Mouse (Mus musculus) heart, adult 2 months (tissue): ENCODE data around the gene Hist1h2bb.

Experiments used
- CTCF ChIP-seq: fragments of 200-600 bp; IDR thresholded peaks from 2 replicates; pipeline ENCODE4 v1.8.1; 2022; ENCODE audit warnings: antibody characterized with exemption, mild to moderate bottlenecking, moderate library complexity
- EP300 ChIP-seq: fragments of 200-500 bp; IDR thresholded peaks from 2 replicates; pipeline ENCODE4 v1.6.1; 2011; ENCODE audit warnings: low read depth, low read length, control low read depth; ENCODE audit not compliant: insufficient read depth
- POLR2A ChIP-seq: fragments of 200-500 bp; IDR thresholded peaks from 2 replicates; pipeline ENCODE4 v1.6.1; 2011; ENCODE audit warnings: mild to moderate bottlenecking, low read depth, low read length, control low read depth; ENCODE audit not compliant: insufficient read depth

DNA sequence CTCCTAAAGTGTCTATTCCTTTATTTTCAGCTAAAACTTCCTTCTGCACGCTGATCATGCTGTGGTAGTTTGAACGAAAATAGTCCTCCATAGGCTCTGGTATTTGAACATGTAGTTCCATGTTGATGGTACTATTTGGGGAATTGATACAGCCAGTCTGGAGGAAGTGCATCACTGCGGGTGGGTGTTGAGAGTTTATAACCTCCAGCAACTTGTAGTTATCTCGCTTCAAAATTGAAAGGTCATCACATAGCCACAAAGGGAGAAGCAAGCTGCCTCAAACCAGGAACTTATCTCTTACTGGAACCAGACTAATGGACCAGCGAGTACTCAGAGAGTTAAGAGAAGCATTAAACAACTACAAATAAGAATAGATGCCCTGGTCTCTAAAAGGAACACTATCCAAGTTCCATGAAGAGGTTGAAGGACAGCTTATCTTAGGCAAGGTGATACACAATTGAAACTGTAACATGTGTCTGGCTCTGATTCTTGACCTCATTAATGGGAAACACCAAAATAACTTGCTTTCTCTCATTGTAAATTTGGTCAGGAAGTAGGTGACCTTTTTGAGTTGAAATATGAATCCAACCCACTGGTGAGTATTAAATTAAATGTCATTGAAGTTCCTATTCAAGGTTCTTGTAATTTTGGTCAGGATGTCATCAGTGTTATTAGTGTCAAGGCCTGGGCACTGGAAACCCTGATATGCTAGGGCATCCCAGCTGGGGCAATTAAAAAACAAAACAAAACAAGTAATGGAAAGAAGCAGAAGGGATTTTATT, 30.1 kb upstream of the Hist1h2bb start:
- TF ChIP-seq CTCF = no peak
- TF ChIP-seq POLR2A = no peak
- no peak for TF ChIP-seq EP300
